Mouse (Mus musculus) retina, postnatal 7 days (tissue): ENCODE data around the gene Cuta.
"Not testable (repeated sequence)": the region's sequence is repeated elsewhere in the genome, so short reads cannot be mapped to it uniquely, and the experiment has no call there.

Experiments used
- DNase-seq: peaks from one replicate; pipeline ENCODE4 v3.0.0-alpha.2; 2012; ENCODE audit warnings: low read depth, low spot score

Gene Cuta

DNA sequence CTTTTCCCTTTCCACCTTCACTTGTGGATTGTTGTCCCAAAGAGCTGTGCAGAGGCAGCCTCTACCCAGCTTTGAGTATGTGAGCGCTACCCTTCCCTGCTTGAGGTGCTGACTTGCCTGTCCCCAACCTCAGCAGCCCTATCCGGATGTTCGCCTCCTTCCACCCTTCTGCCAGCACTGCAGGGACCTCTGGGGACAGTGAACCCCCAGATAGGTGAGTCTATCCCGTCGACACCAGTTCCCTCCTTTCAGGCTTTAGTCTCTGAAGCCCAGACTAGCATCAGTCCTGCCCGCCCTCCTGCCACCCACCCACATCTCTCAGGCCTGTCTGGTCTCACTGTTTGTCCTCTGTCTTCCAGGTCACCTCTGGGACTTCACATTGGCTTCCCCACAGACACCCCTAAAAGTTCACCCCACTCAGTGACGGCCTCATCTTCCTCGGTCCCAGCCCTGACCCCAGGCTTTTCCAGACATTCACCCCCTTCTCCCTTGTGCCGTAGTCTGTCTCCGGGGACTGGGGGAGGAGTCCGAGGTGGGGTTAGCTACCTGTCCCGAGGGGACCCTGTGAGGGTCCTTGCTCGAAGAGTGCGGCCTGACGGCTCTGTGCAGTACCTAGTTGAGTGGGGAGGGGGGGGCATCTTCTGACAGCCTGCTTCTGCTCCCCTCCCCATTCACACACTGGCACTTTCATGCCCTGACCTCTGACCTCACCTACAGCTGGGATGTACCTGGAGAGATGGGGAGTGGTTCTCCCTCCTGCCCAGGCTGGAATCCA, 2.3 kb downstream of the Cuta start:
- no peak for DNase-seq

- DNase-seq, result no peak
Measured at GRCm38 (mm10) chr17:26936453-26936852, 2.9 kb downstream of the Cuta start.

DNA sequence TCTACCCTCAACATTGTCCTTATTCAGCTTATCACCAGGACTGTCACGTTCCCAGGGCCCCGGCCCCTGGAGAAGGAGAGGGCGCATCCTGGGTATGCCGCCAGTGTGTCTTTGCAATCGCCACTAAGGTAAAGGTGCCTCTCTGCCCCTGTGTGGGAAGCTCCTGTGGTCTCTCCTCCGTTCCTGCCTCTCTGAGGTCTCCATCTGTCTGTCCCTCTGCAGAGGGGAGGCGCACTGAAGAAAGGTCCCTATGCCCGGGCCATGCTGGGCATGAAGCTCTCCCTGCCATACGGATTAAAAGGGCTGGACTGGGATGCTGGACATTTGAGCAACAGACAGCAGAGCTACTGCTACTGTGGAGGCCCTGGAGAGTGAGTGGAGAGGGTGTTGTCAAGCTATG, 4.3 kb downstream of the Cuta start:
- DNase-seq, result no peak

DNA sequence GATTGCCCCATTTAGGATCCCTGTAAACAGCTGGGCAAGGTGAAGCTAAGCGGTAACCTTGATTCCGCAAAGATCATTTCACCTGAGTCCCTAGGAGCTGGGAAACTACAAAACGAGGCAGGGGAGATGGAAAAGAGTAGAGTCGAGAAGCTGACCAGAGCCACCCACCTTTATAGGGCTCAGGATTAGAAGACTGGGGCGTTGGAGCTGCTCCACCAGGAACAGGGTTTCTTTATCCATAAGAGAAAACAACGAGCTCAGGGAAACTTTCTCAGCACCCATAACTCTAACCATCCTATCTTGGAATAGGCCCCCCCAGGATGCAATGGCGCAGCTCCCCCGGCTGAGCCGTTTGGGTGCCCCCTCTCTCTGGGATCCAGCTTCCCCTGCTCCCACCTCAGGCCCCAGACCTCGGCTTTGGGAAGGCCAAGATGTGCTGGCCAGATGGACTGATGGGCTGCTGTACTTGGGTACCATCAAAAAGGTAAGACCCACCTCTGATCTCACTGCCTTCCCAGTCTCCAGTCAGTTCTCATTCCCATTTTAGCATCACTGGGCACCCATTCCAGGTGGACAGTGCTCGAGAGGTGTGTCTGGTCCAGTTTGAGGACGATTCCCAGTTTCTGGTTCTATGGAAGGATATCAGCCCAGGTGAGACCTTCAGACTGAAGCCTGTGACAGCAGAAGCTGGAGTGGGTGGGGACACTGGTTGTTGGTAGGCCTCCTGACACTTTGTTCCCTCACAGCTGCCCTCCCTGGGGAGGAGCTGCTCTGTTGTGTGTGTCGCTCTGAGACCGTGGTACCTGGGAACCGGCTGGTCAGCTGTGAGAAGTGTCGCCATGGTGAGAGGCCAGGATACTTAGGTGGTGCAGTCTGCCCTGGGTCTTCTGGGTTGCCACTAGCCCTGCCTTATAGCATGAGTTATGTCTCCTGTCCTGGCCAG, 5.2 kb downstream of the Cuta start:
- no peak for DNase-seq

- no peak for DNase-seq
Measured at GRCm38 (mm10) chr17:26933419-26933818, 6.0 kb downstream of the Cuta start.

DNA sequence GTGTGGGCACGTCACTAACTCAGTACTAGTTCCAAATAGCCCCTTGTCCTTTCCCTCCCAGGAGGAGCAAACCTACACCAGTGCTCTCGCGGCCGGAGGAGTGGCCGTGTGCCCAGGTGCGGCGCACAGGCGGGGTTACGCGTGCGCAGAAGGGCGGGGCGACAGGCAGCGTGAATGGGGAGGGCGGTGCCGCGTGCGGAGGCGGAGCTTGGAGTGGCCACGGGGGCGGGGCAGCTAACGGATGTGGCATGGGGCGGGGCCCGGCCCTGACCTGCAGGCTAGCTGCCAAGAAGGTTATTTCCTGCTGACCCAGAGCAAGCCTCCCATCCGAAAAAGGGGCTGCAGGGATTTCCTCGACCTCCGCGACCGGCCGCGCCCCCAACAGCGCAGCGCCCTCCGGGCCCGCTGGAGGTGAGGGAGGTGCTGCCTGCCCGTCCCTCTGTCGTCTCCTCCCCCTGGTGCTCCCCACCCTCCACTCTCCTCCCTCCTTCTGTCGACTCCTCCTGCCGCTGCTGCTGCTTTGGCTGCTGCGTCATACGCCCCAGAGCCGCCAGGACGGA, 6.5 kb downstream of the Cuta start, which contains the start of gene Phf1:
TSS of gene Phf1 (plus strand) at position 214 of the 560 bp plus-strand sequence.
- peak; percentile 84 for DNase-seq

DNA sequence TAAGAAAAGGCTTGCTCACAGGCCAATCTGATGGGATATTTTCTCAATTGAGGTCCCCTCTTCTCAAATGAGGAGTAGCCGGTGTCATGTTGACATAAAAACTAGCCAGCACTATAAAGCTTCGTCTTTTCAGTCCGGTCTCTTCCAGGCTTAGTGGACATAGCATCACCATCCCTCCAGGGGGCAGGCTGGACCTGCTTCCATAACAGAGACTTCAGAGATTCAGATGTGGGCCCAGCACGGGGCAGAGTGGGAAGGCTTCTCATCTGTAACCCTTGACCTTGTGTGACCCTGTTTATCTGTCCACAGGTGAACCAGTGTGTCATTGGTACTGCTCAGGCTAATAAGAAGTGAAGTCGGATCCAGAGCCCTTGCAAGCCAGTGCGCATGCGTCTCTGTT, 7.6 kb downstream of the Cuta start:
- not testable (repeated sequence) for DNase-seq

DNA sequence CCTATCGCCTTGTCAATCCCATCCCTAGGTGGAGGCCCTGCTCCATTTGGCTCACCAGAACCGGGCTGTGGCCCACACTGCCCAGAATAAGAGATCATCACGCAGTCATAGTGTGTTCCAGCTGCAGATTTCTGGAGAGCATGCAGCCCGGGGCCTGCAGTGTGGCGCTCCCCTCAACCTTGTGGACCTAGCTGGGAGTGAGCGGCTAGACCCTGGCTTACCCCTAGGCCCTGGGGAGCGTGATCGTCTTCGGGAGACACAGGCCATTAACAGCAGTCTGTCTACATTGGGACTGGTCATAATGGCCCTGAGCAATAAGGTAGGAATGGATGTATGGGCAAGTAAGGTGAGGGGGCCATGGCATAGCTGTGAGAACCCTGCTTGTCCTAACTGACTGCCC, 14.0 kb downstream of the Cuta start:
- DNase-seq, result not testable (repeated sequence)

DNA sequence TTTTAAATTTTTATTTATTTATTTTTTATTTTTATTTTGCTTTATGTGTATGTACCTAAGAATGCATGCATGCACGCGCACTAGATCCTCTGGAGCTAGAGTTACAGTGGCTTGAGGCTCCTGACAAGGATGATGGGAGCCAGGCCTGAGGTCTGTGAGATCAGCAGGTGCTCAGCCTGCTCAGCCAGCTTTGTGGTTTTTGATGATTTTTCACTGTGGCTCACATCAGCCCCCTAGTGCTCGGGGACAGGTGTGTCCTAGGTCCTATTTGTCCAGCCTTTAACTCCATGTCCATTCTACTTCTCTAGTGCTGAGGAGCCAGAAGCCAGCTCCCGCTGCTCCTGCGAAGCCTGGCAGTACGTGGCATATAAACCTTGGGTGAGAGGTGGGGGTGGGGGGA, 17.0 kb downstream of the Cuta start:
- not testable (repeated sequence) for DNase-seq

DNA sequence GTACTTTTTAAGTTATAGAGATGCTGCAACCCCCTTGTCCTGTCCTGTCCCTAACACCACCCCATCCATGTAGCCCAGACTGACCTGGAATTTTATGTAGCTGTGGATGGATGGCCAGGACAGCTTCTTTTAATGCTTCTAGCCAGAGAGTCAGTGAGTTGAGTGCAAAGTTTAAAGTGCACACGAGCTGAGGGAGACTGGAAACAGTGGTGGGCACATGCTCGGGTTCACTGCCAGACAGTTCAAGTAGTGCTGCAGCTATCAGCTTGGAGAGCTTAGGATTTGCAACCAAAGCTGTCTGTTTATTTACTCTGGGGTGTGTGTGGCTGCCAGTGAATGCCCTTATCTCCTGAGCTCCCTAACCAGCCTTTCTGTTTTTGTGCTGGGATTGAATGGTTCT, 19.9 kb downstream of the Cuta start:
- DNase-seq, result not testable (repeated sequence)

GRCm38 (mm10) chr17:26918343-26918742, 21.0 kb downstream of the Cuta start:
- DNase-seq, result no peak

DNA sequence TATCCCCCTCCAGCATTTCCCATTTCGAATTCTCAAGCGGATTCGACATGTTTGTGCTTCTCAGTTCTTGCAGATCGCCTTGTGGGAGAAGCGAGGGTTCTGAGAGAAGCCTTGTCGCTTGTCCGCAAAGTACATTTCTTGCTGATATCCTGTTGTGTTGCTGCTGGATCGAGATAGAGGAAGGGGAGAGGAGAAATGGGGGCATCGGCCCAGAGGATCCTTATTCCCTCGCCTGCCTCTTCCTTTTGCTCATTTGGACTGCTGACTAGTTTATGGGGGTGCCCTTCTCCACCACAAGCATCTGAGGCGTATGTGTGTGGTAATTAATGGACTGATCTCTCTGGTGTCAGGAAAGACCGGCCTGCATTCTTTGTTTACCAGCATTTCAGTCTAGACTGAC, 21.8 kb downstream of the Cuta start:
- DNase-seq, result not testable (repeated sequence)

DNA sequence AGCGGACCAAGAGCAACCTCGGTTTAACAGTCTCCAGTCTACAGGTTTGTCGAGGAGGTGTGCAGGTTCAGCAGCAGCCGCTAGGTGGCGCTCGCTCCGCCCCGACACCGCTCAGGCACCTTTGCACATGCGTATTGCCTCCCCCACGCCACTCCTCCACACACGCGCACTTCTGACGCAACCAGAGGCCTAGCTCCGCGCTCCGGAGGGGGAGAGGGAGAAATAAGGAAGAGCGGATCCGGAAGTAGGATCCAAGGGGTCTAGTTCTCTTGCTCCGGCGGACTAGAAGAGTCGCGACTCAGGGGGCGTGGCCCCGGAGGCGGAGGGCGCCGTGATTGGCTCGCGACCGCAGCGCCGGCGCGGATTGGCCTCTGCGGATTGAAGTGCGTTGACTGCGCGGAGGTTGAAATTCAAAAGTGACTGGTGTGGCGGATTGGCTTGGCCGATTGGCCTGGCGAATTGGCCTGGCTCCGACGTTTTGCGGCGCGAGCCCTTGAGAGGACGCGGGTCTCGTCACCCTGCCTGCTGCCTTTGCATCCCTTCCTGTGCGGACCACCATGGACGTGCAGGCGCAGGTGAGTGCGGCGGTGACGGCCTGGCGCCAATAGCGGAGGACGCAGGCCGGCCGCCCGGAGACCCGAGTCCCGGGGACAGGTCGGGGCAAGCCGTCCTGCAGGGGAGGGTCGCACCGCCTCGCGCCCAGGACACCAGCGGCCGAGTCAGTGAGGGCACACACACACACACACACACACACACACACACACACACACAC, 22.5 kb downstream of the Cuta start, which contains the start of gene Kifc5b:
TSS of gene Kifc5b (plus strand) at position 381 of the 772 bp plus-strand sequence.
- peak; percentile 100 for DNase-seq

- no peak for DNase-seq
Measured at GRCm38 (mm10) chr17:26915248-26915647, 24.1 kb downstream of the Cuta start.

DNA sequence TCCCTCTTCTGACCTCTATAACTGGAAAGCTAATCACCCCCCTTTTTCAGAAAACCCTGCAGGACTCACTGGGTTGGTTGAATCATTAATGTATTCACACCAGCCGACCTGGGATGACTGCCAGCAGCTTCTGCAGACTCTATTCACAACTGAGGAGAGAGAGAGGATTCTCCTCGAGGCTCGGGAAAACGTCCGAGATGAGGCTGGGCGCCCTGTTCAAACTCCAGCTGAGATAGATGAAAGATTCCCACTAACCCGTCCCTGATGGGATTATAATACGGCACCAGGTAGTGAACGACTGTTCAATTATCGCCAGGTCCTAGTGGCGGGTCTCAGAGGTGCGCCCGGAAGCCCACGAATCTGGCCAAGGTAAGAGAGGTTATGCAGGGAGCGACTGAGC, 31.9 kb downstream of the Cuta start:
- not testable (repeated sequence) for DNase-seq

GRCm38 (mm10) chr17:26904320-26904719, 35.0 kb downstream of the Cuta start:
- DNase-seq, result no peak

GRCm38 (mm10) chr17:26900916-26901315, 38.5 kb downstream of the Cuta start:
- no peak for DNase-seq

DNA sequence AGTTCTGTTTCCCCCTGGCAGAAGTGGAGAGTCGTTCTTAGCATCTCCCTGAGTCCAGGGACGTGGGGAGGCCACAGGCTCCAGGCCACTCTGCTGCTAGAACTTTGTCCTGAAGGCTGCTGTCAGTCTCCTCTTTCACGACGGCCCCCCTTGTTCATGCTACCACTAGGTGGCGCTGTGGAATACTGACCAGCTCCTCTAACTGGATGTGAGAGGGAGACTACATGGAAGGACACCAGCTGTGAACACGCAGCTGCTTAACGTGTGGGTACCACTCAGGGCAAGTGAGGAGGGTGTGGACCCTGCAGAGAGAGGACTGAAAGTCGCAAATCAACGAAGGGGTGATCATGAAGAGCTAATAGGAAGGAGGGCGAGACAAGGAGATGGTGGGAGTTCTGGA, 43.8 kb downstream of the Cuta start:
- peak; percentile 65 for DNase-seq

- no peak for DNase-seq
Measured at GRCm38 (mm10) chr17:26894342-26894741, 45.0 kb downstream of the Cuta start.

DNA sequence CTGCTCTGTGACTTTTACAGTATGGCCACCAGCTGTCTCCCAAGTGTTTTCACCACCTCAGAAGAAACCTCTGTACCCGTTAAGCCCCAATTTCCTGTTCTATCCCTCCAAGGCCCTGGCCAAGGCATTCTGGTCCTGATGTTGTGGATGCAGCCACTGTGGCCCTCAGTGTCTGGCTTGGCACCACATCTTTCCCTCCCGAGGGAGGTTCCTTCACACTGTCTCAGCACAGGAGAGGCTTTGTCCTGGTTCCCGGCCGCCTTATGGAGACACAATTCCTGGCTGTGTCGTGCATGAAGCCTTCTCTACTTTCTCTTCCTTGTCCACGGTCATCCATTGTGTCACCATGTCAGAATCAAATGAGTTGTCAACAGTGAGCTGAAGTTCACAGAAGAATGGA, 45.9 kb downstream of the Cuta start:
- no peak for DNase-seq

DNA sequence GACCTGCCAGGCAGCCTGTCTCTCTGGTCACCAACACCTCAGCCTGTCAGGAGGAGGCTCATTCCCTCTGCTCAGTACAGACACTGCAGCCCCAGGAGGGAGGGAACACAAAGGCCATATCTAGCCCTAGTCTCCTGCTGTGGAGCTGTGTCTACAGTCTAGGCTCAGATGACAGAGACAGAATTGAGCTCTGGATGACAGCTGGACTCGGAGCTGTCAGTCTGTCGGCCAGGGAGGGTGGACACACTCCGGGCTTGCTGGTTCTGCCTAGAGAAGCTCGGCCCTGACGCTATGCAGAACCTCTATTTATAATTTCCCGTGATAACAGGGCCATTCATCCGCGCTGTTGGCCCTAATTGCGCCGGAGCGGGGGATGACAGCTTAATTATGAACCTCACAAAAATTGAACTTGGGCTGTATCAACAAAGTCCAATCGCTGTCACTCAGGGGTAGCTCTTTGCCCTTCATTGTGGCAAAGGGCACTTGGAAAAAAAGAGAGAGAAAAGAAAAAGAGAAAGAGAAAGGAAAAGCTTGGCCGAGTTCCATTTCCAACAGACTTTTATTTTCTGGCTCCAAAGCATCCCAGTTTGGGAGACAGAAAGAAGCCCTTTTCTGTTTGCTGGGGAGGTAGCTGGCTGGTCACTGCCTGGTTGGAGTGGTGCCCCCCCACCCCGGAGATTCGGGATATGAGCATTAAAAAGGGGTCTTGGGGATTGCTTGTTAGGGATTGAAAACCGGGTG, 46.6 kb downstream of the Cuta start:
- DNase-seq, result no peak
